Mouse (Mus musculus) erythroblast, embryonic 14.5 days (primary cell): ENCODE results near the gene Anapc11.

Source experiments
- GATA1 ChIP-seq: IDR thresholded peaks from 2 replicates; pipeline ENCODE4 v1.6.1; 2012; ENCODE audit warnings: low read length, inconsistent platforms, mixed read lengths
- TAL1 ChIP-seq: IDR thresholded peaks from 3 replicates; pipeline ENCODE4 v1.6.1; 2012; ENCODE audit warnings: low read length, inconsistent platforms, mixed read lengths

DNA sequence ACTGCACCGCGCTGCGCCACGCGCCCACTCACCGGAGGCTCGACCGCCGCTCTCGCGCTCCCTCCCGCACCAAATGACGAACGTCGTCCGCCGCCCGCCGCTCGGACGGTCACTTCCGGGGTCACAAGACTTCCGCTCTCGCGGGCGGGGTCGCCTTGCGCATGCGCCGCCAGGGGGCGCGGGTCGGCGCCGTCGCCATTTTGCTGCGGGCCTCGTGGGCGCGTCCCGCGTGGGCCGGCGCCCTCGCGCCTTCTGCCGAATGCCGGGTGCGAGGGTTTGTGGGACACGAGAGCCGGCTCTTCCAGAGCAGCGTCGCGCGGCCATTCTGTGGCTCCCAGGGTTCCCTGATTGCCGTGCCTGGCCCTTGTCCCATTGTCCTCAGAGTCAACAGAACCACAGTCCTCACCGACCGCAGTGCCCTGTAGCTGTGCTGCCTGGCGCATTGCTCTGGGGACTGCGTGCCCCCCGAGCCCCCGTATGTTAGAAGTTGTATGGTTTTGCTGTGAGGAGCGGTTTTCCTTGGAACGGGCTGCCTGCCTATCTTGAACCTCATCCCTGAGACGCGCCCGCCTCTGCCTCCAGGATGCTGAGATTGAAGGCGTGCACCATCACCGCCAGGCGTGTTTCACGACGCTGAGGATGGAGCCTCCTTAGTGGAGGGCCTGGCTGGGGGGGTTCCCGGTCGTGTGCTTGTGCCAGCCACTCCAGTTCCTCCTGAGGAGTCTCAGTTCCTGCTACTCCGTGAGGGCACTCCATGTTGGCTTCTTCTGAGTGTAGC, 16.5 kb upstream of the Anapc11 start, which contains the start of gene Arhgdia:
- TF ChIP-seq GATA1 (no peak), TAL1 (no peak)
